Mouse (Mus musculus): ENCODE data around the gene Cpa3.

Gene Cpa3

DNA sequence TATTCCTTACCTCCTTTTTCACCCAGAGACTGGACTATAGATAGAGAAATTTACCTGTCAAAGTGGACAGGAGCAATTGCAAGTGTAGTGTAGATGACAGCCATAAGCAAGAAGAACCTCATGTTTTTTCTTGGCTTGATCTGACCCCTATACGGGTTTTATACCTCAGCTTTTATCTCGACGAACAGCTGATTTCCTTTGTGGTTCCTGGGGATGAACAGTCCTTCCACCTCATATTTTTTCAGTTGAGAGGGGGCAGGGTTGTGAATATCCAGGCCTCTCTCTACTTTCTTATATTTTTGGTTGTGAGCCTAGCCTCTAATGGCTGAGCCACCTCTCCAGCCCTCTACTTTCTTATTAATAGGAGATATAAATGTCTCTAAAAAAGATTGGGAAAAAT is at the start of gene Cpa3:
Cpa3 (minus strand) TSS at position 132 of the 400 bp plus-strand sequence.
- DNase-seq (ENCODE audit: low spot score in 2 of 2), result no peak

DNA sequence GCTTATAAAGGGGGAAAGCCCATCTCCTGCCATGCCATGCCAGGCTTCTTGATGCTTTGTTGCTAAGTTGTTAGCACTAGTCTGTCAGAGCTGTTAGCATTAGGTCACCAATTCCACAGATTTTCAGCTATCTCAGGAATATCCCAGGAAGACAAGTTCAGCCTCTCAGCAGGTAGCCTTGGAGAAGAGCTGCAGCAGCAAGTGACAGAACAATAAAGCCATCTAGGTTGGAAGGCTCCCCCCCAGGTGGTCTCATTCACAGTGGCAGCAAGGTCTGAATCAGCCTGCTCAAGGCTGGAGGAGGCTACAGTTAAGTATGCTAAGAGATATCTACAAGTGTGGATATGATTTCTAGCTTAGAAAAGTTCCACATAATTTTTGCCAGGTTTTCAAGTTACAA is 49.4 kb upstream of the Cpa3 start:
- no peak for DNase-seq (ENCODE audit: low spot score in 2 of 2)

DNA sequence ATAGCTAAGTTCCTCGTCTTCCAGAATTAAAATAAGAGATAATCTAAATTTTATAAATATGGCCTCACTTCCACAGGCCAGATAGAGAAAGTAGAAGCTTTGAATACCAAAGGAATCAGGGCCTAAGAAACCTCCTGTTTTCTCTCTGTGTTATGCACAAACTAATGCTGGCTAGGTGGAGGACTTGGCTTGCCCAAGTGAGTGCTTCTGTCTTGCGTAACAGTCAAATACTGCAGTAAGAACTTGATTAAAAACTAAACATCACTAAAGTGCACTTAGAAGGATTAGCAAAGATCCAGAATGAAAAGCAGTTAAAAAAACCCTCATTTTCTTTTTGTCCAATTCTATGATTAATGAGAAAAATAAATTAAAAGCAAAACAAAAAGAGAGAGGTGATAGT is 46.8 kb upstream of the Cpa3 start:
- no peak for DNase-seq (ENCODE audit: low spot score in 2 of 2)

DNA sequence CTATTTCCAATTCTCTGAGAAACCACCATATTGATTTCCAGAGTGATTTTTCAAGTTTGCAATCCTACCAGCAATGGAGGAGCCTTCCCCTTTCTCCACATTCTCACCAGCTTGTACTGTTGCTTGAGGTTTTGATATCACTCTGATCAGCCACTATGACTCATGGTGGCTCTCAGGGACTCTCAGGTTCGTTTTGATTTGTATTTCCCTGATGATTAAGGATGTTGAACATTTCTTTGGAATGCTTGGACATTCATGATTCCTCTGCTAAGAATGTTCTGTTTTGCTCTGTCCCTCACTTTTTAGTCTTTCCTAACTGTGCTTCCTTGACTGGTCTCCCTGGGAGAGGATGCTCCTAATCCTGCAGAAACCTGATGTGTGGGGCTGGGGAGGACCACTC is 39.8 kb upstream of the Cpa3 start:
- DNase-seq (ENCODE audit: low spot score in 2 of 2), result no peak

DNA sequence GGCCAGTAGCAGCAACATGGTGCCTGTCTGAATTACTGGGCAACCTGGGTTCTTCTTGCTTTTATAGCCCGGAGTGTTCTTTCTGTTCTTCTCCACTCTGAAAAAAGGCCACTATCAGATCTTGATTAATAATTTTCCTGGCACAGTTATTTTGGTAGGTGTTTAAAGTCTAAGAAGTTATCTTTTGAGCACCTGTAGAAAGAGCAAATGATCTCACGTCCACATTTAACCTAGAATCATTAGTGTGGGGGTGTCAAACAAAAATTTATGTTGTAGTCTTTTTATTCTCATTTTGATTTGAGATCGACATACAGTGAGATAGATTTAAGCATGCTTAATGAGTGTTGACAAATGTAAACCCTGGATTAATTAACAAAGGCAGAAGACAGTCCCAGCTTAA is 33.7 kb upstream of the Cpa3 start, which contains the start of gene Cpb1:
Cpb1 (minus strand) TSS at position 101 of the 400 bp plus-strand sequence.
- DNase-seq (ENCODE audit: low spot score in 2 of 2), result no peak

DNA sequence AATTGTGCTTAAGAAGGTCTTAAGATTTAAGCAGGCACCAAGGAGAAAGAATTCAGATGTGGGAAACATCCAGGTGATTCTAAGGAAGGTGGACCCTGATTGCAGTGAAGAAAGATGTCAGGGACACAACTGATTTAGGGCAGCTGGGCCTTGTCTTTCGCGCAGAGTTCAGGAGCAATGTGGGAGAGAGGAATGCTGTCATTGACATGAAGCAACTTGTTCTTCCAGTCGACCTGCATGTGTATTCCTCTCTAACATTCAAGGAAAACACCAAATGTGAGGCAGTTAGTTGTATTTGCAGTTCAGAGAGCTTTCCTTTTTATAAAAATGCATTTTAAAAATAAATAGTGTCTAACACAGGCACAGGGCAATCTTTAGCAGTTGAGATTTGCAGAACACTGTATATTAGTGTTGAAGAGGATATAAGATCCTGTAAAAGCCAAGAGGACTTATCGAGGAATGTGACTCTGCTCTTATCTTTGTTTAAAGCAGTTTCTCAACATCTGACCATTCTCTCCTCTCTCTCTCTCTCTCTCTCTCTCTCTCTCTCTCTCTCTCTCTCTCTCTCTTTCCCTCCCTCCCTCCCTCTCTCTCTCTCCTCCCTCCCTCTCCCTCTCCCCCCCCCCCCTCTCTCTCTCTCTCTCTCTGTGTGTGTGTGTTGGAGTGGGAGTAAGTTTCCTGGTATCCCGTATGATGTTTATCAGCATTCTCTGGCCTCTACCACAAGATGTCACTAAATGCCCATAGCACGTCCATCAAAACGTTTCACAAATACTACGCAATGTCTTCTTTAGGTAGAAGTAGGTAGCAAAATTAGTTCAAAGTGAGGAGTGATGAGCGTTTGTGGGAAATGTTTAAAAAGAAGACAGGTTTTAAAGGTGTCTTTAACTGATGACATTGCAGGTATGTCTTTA is 12.8 kb upstream of the Cpa3 start:
- DNase-seq (ENCODE audit: low spot score in 2 of 2), result no peak

DNA sequence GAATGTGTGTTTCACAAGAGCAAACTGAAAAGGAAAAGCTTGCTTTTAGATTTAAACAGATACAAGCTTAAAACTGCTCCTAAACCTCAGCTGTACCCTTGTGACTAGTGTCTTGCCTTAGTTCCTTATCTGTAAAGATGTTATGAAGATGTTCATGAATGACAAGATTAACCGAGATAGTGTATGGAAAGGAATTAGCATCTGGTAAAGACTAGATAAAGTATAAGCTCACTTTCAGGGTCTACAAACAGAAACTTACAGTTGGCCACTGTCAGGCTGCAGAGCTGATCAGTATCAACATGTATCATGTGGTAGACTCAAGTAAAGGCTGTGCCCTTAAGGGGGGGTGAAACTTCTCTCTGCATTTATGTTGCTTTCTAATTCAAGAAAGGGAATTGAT is 1.9 kb upstream of the Cpa3 start:
- DNase-seq (ENCODE audit: low spot score in 2 of 2), result no peak

DNA sequence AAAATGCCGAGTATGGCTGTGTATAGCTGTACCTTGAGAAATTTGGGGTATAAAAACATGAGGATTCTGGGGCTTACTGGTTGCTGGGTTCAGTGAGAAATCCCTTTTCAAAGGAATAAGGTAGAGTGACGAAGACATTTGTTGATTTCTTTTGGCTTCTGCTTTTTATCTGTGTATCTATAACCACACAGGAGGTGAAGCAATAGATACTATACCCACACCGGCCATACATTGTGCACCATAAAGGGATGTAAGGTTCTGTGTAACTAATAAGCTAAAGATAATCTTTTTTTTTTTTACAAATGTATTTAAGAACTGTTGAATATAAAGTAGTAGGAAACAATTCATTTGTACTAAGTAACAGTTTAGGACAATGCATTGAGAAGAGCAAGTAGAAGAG is 2.2 kb downstream of the Cpa3 start:
- DNase-seq (ENCODE audit: low spot score in 2 of 2), result no peak

DNA sequence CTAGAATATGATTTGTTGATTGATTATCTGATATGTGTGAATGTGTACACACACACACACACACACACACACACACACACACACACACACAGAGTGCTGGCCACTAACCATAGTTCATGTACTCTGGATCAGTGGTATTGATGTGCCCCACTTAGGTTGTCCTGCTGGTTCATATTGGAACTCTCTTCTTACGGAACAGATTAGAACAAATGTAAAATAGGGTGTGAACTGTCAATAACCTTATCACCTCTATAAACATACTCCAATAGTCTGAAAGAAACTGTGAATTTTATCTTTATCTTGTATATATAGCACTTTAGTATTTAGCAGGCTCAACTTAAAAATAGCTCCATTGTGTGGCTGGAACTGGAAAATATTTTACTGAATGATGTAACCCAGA is 5.0 kb downstream of the Cpa3 start:
- DNase-seq (ENCODE audit: low spot score in 2 of 2), result no peak

DNA sequence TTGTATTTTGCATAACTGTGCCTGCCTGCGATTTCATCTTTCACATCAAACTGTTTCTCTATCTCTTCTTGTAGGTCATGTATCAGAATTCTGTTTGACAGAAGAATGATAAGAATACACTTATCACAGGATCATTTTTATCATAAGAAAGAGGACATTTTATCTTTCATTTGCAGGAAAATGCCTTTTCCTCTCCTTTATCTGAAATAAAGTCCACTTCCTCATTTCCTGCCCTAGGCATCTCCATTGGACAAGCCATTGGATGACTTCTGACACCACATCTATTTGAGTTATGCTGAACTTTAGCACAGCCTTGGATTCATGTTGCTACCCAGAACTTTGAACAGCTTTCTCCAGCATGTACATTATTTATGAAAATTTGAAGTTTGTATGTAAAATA is 13.0 kb downstream of the Cpa3 start:
- DNase-seq (ENCODE audit: low spot score in 2 of 2), result no peak

DNA sequence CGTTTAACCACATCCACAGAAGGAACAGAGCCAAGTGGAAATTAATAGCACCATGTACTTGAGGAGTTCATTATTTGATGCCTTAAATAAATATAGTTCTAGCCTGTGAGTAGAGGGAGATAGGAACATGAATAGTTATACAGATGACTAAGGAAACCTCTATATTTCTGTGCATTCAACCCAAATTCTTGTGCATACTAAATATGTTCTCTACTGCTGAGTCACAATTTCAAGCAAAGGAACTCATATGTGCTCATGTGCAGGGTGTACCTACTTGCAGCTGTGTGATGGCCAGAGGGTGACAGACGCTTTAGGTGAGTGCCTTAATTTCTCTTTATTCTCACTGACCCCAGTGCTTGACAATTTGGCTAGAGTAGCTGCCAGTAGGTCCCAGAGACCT is 16.6 kb downstream of the Cpa3 start:
- DNase-seq (ENCODE audit: low spot score in 2 of 2), result no peak

DNA sequence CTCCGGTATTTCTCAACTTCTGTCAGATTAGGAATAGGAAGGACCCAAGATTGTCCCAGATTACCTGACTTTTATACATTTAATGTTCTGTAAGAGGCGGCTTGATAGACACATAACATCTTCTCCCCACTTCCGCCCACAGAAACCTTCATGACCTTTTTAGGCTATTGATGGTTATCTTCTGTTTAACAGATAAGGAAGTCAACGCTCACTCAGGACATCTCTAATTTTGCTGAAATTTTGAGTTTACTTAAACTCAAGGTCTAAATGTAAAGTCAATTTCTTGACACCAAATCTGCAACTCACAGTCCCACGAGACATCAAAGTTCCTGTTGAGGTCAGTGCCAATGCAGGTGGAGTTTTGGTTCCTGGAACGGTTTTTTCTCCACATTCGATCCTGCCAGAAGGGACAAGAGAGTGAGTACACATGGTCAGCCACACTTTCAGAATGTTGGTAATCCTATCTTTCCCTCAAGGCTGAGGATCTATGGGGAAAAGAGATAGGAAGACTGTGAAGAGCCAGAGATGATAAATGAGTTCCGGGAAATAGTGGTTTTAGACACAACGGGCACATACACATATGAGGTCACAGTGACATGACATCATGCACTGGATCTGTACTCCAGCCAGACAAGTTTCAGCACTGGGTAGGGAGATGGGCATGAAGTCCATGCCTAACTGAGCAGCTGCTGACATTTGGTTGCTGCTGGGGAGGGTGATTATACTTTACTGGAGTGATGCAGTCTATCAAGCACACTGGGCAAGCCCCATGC is 18.9 kb downstream of the Cpa3 start:
- DNase-seq (ENCODE audit: low spot score in 2 of 2), result no peak

DNA sequence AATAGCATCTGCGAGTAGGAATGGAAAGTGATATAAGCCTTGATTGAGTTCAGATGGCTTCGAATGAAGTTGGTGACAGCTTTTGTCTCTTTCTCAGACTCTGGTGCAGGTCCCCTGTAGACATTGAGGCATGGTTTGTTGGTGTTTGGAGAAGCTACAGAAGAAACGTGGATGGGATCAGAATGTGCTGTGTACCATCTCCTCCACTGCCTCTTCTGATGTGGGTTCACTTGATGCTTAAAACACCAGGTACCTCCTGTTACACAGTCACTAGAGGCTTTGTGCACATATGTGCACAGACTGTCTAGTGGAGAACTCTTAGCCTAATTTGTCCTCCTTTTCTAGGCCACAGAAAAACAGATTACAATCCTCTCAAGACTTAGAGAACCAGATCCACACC is 19.8 kb downstream of the Cpa3 start:
- DNase-seq (ENCODE audit: low spot score in 2 of 2), result no peak

DNA sequence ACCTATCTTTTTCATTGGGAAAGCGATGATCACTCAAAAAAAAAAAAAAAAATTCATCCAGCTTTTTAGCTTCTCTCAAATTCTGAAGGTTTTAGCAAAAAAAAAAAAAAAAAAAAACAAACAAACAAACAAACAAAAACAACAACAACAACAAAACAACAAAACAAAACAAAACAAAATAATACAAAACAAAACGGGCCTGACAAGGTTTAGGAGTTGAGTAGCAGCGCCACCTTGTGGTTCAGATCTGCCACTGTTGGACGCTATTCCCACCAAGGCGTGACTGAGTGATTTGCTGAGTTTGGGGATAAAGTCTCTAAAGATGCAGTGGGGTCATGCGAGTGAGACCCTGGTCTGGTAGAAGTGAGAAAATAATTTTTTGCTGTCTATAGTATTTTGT is 43.1 kb downstream of the Cpa3 start:
- peak; percentile 14 to 30 for DNase-seq (ENCODE audit: low spot score in 2 of 2)

DNA sequence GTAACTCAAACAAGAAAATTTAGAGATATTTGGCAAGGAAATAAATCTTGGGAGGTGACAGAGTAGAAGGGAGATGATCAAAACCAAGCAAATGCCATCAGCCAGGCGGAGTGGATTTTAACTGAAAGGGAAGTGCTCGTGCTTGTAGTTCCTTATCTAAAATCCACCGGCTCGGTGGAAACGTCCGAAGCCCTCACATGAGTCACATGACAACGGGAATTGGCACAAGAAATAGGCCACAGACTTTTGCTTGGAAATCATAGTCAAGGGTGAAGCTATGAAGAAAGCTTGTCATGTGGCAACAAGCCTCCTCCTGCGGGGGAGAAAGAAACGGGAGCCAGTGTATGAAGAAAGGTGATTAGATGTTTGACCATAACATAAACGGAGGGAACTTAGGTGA is 44.1 kb downstream of the Cpa3 start:
- no peak for DNase-seq (ENCODE audit: low spot score in 2 of 2)

DNA sequence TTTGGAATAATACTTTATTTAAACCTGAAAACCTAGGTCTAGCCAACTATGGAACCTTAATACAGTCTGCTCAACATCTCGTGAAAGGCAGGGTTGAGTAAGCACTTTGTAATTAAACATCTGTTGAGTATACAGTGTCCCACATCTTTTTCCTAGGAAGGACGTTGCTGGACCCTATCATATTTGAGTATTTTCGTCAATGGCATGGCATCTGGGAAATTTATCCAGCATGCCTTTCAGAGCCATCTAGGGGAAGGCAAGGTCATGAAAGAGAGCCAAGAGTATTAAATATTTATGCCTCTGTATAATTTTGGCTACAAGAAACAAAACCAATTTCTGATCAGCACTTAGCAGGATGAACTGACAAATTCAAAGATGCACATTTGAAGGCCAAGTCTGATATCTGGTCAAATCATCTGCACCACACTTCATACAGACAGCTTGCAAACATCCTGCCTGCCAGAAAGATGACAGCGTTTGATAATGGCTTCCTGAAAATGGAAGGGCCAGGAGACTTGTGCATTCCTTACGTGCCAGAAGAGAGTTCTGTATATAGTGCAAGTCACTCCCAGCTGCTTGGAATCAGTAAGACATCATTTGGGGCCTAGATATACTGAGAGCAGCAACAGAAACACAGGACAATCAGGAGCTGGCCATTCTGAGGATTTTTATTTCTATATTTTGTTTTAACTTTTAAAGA is 52.9 kb downstream of the Cpa3 start:
- no peak for DNase-seq (ENCODE audit: low spot score in 2 of 2)

DNA sequence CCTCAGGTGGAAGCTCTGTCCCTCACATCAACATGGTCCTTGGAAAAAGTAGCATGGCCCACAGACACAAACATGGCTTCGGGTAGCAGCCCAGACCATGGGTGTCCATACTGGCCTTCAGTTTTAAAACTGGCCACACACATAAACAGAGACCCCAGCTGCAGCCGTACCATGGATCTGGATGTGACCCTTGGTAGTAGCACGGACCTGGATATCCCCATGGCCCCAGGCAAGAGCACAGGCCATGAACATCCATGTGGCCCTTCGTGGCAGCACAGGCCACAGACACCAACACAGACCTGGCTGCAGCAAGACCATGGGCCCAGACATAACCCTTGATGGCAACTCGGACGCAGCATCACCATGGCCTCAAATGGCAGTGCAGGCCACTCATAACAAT is 69.6 kb downstream of the Cpa3 start:
- no peak for DNase-seq (ENCODE audit: low spot score in 2 of 2)

DNA sequence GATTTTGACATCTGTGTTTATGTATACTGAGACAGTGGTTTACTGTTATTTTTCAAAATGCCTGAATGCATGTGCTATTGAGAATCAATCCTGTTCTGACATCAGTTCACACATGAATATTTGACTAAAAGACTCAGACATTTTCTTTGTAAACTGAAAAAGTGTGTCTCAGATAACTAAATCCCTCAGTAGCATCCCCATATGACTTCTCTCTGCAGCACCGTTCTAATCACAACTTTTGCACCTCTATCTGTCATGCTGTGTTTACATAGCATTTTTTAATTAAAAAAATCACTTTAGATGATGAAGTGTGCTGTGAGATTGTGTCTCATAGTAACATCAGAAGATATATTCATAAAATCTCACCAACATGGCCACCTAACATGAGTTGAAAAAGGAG is 74.5 kb downstream of the Cpa3 start:
- no peak for DNase-seq (ENCODE audit: low spot score in 2 of 2)

Measured in urinary bladder, adult 18-20 months (tissue).